Mouse (Mus musculus) urinary bladder, postnatal 25 days (tissue): ENCODE data around the gene Ankfn1.
A peak's percentile ranks its signal among the peaks of the same experiment; 100 is the strongest.

Source experiments
- DNase-seq: peaks from one replicate; pipeline ENCODE4 v3.0.0; 2022; ENCODE audit warnings: low spot score

Ankfn1 gene

DNA sequence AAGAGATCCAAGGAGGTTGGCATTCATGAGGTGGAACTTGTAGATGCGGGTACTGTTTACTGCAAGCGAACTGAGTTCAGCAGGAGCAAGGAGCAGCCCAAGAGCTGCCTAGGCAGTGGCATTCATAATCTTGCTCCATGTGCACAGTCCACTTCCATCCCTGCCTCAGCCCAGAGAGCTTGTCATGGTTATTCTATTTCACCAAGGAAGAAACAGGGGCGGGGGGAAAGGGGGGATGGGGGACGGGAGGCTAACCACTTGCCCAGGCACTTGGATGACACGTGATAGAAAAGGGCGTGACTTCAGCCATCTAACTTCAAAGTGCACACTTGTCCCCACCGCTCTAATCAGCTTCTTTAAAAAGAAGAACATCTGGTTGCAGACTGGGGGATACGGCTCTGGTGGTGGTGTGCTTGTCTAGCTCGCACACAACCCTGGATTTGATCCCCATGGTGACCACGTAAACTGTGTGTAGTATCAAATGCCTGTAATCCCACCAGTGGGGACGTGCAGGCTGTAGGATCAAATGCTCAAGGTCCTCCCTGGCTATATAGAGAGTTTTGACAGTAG lies 203.1 kb downstream of the Ankfn1 start:
- DNase-seq: no peak

DNA sequence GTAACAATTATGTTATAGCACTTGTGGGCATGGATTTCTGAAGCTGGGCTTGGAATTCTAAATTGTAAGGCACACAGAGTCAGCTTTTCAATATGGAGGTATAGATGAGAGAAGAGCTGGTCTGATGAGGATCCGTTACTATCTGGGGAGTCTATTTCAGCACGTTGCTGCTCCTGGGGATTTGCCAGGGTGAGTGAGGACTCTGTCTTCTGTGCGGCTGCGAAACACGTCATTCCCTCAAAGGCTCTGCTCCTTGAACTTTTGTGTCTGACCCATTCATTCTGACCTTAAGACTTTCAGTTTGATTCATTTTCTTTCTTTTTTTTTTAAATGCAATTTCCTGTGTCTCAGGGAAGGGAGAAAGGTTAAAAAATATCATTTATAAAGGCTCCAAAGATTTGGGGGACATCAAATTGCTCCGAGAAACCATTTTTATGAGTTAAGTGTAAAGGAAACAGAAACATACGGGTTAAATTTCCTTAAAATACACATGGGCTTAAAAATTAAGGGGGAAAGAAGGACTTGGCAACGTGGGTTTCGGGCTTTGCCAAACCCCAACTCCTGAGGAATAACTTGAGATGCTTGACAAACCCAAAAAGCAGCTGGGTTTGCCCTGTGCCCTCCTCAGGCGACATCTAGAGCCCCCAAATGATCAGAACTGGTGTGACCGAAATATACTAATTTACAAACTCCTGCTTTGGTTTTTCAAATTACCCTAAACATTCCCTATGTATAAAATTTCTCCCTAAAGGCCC lies 207.9 kb downstream of the Ankfn1 start:
- DNase-seq: no peak

DNA sequence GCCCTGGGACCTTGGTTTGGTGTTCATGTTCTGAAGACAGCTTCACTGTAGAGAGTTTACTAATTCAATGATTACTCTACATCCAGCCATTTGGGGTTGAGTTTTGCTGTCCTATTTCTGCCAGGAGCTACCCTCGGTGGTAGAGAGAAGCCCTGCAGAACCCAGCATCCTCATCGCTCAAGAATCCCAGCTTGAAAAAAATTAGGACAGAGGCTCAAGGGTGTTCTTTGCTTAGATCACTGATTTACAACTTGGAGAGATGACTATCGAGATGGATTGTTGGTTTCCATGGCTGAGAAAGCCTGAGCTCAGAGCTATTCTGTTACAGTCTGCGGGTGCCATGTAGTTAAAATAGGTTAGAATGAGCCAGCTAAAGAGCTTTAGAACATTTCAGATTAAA lies 209.2 kb downstream of the Ankfn1 start:
- DNase-seq: no peak

DNA sequence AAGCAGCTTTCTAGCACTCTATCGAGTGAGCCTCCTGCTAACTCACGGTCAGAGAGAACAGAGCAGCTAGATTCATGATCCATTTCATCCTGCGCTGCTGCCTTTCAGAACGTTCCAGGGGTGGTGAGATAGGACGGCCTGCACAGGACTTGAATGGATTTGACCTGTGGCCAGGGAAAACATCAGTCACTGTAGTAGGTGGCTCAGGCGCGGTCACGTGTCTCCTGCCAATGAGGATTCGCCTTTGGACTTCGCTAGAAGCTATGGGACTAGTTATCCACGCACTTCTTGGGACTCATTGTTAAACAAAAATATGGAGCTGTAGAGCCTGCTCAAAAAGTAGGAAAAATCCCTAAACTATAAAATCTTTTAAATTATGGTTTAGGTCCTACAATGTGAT lies 226.0 kb downstream of the Ankfn1 start:
- DNase-seq: no peak

DNA sequence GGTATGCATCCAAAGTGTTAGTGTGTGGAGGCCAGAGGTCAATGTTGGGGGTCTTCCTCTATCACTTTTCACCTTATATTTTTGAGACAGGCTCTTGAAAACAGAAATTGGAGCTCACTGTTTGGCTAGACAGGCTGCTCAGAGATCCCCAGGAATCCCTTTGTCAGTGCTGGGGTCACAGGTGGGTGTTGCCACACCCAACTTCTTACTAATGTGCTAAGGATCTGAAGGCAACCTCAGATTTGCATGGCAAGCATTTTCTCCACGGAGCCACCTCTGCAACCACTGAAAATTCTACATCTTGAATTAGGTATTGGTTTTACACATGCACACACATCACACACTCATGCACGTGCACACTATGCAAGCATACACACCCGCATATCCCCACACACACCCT lies 226.5 kb downstream of the Ankfn1 start:
- no peak for DNase-seq

DNA sequence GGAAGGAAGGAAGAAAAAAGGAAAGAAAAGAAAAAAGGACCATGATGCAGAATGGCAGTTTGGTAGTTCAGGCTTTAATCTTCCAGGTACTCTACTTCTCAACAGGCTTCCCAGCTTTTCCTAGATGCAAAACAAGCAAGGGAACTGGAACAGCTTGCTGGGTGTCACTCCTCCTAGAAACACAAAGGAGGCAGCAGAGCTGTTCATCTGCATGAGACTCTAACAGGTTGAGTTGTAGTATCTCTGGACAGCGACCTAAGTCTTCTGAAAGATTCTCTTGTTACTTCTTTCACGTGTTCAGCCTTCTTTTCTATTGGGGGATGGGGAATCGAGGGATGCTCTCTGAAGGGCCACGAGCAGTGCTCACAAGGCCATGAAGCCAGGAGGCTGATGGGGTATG lies 228.7 kb downstream of the Ankfn1 start:
- DNase-seq: no peak

DNA sequence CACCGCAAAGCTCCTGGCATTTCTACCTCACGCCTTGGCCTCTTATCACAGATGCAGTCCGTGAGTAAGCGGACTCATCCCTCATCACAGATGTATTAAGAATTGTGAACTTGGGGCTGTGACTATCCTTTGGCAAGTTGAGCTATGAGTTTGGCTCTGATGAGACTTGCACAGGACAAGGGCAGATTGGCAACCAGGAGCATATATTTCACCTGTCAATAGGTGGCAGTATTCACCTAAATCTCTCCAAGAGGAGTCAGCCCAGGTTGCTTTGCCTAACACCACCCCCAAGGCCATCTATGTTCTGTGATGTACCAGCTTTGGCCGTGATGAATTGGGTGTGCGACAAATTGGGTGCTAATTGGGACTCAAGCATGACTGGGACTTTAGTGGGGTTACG lies 231.3 kb downstream of the Ankfn1 start:
- DNase-seq: no peak

DNA sequence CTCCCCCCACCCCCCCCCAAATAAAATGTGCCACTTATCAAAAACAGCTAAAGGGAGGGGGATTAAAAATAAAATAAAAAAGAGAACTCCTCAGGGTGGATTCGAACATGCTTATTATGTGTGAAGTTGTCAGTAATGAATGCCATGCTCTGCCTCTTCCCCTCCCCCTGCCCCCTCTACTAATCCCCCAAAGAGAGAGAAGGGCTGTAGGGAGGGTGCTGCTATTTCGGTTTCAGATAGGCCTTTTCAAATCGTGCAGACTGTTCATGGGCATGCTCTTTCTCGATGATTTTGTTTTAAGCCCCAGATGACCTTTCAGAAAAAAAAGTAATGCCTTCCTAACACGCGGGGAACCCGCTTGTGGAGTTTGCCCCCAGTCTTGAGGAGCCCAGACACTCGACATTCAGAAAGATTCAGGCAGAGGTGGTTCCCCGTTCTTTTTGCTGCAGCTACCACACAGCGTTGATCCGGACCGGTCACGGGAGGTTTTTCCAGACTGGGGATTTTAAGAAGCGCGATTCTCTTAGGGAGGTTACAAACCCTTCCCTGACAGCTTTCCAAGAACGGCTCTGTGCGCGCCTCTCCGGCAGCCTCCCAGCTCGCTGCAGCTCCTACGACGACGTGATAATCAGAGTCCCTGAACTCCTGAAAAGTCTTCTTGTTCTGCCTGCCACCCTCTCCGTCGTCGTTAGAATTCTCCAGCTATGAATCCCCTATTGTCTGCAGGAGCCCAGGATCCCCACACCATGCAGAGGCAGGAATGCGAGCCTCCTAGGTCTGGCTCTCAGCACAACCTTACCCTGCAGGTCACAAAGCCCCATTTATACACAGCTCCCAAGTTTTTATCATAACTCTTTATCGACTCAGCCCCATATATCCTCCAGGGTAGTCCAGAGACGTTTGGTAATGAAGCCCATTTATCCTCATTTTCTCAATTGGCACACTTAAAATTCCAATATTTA lies 232.3 kb downstream of the Ankfn1 start:
- no peak for DNase-seq

DNA sequence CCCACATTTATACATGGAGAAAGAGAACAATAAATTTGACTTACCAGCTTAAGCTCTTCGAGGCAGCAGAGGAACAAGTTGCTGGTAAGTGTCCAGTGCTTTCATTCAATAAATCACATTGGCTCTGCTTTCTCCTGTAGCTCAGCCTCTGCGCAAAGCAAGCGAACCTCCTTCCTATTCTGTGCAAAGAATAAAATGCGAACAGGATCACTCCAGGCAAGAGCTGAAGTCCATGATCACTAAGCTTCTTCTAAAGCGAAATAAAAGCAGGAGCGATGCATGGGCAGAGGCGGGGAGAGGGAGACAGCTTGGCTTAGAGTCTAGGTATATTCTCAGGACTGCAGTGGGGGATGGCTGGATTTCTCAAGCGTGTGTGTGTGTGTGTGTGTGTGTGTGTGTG lies 239.1 kb downstream of the Ankfn1 start:
- DNase-seq: no peak

DNA sequence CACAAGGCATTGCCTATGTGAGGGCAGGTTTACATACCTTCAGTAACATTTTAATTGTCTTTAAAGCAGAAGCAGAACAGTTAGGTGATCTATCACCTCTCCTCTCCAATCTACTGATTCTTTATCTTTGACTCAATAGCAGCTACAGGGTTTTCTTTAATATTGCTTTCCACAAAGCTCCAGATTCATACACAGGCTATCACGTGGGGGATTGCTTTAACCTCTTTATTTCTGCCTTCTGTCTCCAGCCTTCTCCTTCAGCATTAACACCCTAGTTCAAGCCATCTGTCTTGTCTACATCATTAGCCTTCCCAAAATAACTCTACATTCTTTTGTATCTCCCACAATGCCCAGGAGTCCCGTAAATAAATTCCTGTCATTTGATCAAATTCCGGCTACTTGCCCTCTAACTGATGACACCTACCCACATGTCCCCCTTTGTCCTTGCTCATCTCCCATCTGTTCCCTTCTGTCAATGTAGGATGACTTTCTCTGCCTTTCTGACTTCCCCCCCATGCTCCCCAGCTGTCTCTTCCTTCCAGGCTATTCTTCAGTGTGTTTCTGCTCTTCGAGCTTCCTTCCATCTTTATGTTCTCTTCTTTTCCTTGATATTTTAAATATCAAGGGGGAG lies 249.5 kb downstream of the Ankfn1 start:
- no peak for DNase-seq

DNA sequence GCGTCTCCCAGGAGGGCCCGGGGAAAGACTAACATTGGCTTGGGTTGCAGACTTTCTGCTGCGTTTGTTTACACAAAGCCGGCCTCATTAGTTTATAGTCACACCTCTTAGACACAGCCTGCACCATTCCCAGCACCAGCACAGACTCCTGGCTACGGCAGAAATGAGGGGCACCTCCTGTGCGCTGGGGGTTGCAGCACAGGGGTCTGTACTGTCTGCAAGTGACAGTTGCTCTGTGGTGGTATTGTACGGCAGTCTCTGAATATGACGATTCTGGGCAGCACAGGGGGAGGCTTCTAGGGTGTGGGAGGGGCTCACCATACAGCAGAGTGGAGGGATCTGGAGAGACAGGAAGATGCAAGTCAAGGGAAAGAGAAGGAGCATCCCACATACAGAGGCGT lies 262.0 kb downstream of the Ankfn1 start:
- no peak for DNase-seq

DNA sequence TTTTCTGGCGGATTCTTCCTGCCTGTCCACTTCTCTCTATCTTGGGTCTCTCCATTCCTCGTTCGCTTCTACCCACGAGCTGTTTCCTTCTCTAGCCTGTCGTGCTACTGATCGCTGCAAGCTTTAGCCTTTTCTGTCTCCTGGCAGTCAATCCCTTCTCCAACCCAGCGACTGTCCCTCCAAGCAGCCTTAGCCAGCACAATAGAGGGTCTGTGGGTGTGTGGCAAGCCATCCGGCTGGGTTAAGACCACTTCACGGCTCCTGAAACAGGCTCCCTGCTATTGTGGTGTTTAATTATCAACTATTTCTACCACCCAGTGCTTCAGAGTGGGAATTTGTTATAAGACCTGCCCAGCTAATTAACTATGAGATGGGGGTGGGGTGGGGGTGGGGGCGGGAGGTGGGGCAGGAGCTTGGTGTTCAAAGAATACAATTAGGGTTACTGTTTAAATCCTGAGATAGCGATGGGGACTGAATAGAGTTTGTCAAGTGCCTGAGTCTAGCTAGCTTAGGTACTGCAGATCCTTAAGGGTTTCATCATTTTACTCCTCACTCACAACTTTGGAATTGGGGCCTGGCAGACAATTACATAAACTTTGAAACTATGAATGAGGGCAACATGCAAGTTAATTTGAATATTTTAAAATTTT lies 268.7 kb downstream of the Ankfn1 start:
- no peak for DNase-seq

DNA sequence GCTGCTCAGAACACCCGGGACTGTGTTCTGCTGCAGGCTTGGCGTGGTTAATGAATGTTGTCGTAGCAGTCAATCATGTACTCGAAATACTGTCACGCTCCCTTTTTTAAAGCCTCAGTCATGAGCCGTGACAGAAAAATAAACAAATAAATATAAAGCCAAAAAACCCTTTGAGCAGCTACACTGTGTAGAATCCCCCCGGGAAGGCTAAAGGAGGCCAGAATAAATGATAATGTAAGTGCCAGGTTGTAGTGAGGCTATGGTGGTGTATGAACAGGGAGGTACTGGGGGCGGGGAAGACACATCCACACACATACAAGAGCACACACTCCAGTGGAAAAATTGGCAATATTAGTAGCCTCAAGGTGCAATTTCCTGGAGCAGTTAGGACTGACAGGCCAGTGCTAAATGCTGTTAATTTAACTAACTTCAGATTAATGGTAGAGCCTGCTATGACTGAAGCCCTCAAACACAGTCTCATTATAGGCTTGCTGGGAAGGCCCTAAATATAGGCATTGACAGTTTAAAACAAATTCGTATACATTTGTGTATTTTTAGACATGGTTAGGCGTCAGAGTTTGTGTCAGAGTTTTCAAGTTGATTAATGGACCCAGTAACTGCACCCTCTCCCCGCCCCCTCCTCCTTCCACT lies 270.7 kb downstream of the Ankfn1 start:
- DNase-seq: no peak

DNA sequence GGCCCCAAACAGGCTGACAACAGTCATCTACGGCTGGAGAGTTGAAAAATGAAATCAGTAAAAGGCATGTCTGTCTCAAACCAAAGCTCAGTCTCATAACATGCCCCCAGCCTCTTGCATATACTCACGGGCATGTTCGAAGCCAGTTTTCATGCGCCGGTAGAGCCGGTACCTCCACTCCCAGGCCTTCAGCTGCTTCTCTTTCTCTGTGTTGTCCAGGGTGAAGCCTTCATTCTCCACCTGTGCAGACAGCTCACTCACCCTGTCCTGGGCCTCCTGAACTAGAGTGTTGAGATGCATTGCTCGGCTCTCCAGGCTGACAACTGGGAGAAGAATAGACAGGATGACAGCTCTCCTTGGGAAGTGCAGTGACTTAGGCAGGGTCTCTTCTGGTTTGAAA lies 272.4 kb downstream of the Ankfn1 start:
- no peak for DNase-seq

DNA sequence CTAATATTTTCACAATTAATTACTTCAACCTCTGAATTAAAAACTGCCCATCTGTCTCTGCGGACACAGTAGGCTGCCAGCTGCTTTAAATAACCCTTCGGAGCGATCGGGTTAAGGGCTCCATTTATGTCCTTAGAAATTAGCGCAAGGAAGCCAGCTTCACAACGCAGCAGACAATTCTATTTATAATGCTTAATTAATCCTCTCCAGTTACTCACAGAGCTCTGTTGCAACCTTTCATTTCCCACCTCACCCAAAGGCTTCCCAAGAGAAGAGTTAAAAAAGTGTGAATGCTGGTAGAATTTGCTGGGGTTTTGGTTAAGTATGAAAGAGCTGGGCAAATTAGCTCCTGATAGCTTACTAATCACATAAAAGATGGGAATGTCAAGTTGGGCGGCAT lies 275.7 kb downstream of the Ankfn1 start:
- no peak for DNase-seq

DNA sequence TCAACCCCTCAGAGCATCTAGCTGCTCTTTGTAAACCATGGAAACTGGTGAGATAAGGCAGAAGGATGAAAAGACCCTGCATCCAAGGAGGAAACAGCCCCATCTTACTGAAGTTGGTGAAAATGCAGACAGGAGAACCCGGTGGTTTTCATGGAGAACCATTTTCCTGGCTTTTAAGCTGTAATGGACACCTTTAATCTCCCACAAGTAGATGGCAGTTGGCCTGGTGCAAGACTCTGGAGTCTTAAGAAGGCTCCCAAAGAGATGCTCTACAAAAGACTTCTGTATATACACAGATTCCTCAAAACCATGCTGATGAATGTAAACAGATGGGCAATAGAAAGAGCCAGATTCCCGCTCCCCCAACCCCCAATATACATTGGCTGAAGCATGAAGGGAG lies 276.5 kb downstream of the Ankfn1 start:
- DNase-seq: no peak

DNA sequence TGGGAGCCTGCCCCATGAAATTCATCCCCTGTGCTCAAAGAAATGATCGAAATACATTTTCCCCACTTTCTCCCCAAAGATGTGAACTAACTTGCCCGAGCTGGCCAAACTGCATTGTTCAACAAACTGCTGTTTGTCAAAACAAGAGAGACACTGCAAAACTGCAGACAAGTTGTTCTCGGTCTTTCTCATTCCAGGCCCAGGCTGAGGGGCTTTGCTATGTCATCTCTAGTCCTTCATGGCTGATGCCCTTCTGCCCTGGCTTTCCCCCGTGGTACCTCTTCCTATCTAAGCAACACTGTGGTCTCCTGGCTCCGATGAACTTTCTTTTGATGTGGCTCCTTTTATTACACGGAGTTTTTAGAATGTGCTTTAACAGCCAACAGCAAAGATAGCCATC lies 296.4 kb downstream of the Ankfn1 start:
- no peak for DNase-seq

DNA sequence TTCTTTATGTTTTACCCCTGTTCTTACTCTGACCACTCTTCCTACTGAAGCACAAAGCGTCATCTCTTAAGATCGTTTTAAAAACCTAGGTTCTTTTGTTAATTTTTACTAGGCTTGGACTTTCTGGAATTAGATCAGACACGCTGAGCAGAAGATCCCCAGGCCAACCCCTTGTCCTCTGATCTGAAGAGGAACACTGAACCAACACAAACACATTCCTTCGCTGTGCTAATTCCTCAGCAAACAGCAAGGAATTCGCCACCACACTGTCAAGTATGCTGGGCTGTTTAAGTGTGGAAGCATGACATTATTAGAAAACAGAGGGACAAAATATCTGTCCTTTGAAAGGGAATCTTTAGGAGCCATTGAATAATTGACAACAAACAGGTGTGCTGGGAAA lies 300.5 kb downstream of the Ankfn1 start:
- no peak for DNase-seq

DNA sequence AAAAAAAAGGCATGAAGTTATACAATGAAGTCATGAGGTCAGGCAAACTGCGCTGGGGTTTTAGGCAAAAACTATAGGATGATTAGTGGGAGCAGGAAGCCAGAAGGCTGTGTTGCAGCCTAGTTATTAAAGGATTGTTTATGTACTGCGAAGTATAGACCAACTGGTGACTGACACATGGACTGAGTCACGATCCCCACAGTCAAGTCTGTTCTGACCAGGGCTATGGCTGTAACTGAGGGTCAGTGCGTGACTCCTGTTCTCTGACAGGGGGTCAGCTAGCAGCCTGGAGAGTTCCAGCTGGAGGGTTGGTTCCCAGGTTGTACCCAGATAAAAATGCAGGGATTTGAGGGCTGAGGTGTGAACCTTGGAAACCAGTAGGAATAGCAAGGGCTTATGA lies 301.4 kb downstream of the Ankfn1 start:
- DNase-seq: no peak

DNA sequence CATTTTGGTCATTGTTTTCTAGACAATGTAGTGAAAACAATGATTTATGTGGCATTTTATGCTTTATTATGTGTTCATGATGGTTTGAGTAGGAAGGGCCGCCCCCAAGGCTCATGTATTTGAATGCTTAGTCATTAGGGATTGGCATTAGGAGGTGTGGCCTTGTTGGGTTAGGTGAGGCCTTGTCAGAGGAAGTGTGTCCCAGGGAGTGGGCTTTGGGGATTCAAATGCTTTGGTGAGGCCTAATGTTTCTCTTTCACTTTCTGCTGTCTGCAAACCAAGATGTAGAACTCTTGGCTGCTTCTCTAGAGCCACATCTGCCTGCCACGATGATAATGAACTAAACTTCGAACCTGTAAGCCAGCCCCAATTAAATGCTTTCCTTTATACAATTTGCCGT lies 304.6 kb downstream of the Ankfn1 start:
- no peak for DNase-seq

DNA sequence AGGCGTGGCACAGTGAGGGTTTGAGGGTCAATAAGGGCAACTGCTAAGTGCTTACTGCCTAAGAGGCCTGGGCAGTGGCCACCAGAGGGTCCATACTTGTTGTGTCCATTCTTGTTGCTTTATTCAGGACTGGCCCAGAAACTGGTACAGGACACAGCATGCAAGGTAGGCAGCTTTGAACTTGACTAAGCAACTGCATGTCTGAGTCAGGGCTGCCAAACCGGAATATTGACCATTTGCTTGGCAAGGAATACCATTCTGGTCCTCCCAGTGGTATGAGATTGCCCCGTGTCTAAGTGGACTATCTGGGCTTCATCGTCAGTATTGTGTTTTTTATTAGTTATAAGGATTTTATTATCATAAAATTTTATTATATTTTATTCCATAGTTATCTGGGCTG lies 312.1 kb downstream of the Ankfn1 start:
- DNase-seq: peak; percentile 16

DNA sequence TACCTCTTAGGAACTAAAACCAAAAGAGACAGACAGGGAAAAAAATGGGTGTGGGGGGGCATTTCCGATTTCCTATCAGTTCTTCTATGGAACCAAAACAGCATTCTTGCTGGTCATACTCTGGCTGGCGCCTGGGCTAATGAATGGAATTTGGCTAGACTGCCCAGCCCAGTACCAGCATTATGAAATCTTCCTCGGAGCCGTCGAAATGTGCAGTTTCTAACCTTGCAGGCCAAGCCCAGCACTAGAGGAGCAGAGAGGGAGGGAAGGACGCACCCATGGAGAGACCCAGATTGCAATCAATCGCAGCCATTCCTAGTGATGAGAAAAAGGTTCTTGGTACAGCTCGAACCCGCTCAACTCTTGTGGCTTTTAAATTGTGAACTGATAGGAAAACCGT lies 315.2 kb downstream of the Ankfn1 start:
- no peak for DNase-seq
